Mouse (Mus musculus): ENCODE measurements at regions not wholly inside any gene's neighbourhood (a gene's known extent, or its start where the extent isn't known, plus 50 kb on each side); places are given as distances from the start of the nearest gene placed in this dataset.

DNA sequence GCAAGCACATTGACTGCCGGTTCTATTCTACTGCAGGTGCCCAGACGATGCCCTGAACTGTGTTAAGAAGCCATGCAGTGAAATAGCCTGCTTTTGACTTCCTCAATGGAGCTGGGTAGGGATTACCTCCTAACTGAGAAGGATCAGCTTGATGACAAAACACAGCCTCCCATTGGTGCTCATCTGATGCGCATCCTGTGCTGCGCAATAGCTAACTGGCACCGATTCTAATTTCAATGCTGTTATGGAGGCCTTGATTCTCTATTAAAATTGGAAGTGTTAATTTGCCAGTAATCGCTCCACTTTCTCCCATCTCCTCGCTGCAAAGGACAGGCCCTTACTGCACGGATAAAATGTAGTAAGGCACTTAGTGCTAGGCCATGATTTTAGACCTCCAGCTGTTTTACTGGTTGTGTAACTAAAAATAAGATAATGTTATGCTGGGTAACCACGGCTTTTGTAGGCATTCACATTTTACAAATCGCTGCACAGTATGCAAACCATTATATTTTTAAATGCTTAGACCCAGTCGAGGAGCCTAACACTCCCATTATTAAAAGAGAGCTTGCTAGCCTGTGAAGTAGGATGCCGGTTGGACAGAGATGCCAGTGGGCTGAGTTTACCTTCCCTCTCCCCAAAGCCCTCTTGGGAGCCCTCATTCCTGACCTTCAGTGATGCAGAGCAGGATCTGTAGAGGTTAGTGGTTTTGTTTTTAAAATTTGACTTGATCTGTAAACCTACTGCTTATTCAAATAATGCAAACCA, 163.0 kb downstream of the Tfap2a start:
- peak; percentile 7 for DNase-seq
- no peaks in the 10 kb centered on the region for H3K9me3 ChIP-seq (ENCODE audit: low read length)
- H3K9ac ChIP-seq: no peak overlapping the region
- H3K4me2 ChIP-seq (ENCODE audit: low read depth): no peak overlapping the region
- peak; percentile 36; the same call in 1 of the 2 replicates for ATAC-seq
- WGBS: 63% methylated on average over 12 of the region's 12 CpGs
- no peaks in the 10 kb centered on the region for H3K36me3 ChIP-seq (ENCODE audit: insufficient read depth)
- H3K27me3 ChIP-seq (ENCODE audit: insufficient read depth, low read length): no peaks in the 10 kb centered on the region
- H3K4me3 ChIP-seq (ENCODE audit: low read depth, low read length): no peak overlapping the region
- no peak overlapping the region for H3K27ac ChIP-seq (ENCODE audit: low read depth, low read length)
- H3K4me1 ChIP-seq (ENCODE audit: insufficient read depth): no peaks in the 10 kb centered on the region
- no peak for TF ChIP-seq CTCF (IDR thresholded peaks at IDR 0.05; ENCODE audit: low read depth)

DNA sequence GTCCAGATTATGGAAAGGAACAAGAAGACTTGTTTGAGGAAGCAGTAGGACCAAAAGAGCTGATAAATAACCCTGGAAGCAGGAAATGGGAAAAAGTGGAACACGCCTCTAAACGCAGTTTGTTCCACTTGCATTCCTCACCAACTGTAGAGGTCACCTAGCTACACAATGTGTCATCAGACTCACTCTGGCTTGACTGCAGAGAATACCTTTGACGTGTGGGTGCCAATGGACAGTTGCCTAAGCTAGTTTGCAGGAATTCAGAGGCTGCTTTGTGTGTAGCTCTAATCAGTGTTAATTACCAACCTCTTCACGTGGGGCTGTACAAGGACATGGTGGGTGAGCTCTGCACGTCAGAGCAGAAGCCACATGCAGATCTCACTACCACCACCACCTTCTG, 168.7 kb downstream of the Tfap2a start:
- Histone ChIP-seq H3K4me2 (ENCODE audit: low read depth) (no peak overlapping the region), H3K9ac (no peak overlapping the region), H3K36me3 (ENCODE audit: insufficient read depth) (no peaks in the 10 kb centered on the region), H3K27ac (ENCODE audit: low read depth, low read length) (no peak overlapping the region), H3K9me3 (ENCODE audit: low read length) (no peaks in the 10 kb centered on the region), H3K27me3 (ENCODE audit: insufficient read depth, low read length) (no peaks in the 10 kb centered on the region), H3K4me1 (ENCODE audit: insufficient read depth) (no peaks in the 10 kb centered on the region), H3K4me3 (ENCODE audit: low read depth, low read length) (no peak overlapping the region)
- DNase-seq (no peak), ATAC-seq (no peak)
- 50% methylated on average over 5 of the region's 5 CpGs for WGBS
- TF ChIP-seq CTCF (IDR thresholded peaks at IDR 0.05; ENCODE audit: low read depth): no peak

DNA sequence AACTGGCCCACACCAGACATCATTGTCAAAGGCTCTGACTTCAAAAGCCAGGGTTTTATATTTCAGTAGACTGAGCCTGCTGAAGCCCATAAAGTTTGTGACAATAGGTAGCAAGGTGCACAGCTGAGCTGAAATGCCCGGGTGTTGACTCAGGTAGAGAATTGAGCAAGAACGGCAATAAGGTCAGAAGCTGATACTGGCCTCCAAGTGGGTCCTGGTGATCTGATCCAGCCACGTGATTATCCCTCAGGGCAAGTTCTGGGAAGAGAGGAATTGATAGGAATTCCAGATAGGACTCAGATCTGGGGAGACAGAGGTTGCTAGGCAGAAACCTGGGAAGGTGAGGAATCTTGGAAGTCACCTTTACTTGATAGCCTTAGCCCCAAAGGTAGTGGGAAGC, 170.4 kb downstream of the Tfap2a start:
- no peaks in the 10 kb centered on the region for H3K9me3 ChIP-seq (ENCODE audit: low read length)
- WGBS: 83% methylated on average over 3 of the region's 3 CpGs

DNA sequence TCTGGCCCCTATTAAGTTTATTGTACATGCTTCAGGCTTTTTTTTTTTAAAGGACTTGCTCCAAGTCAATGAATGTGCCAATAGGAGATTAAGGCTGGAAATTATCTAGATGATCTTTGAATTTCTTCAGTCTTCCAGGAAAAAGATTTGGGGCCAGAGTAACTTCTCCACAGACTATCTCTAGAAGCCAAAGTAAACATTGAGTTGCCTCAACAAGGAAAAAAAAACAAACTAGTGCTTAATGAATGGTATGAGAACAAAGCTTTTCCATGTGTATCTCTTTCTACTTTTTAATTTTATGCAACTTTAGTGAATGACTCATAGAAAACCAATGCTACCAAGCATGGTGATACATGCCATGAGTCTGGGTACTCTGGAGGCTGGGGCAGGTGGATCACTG, 173.8 kb downstream of the Tfap2a start:
- Histone ChIP-seq H3K4me1 (ENCODE audit: insufficient read depth) (no peaks in the 10 kb centered on the region), H3K9ac (no peak overlapping the region), H3K4me3 (ENCODE audit: low read depth, low read length) (no peak overlapping the region), H3K36me3 (ENCODE audit: insufficient read depth) (no peaks in the 10 kb centered on the region), H3K9me3 (ENCODE audit: low read length) (no peaks in the 10 kb centered on the region), H3K27ac (ENCODE audit: low read depth, low read length) (no peak overlapping the region), H3K27me3 (ENCODE audit: insufficient read depth, low read length) (no peaks in the 10 kb centered on the region), H3K4me2 (ENCODE audit: low read depth) (no peak overlapping the region)
- DNase-seq: no peak
- ATAC-seq: no peak
- TF ChIP-seq CTCF (IDR thresholded peaks at IDR 0.05; ENCODE audit: low read depth): no peak

More for the DNA sequence above, 170.4 kb downstream of the Tfap2a start:
- Histone ChIP-seq H3K4me3 (ENCODE audit: low read depth, low read length) (no peak overlapping the region), H3K27ac (ENCODE audit: low read depth, low read length) (no peak overlapping the region), H3K4me2 (ENCODE audit: low read depth) (no peak overlapping the region), H3K9ac (no peak overlapping the region), H3K4me1 (ENCODE audit: insufficient read depth) (no peaks in the 10 kb centered on the region), H3K36me3 (ENCODE audit: insufficient read depth) (no peaks in the 10 kb centered on the region), H3K27me3 (ENCODE audit: insufficient read depth, low read length) (no peaks in the 10 kb centered on the region)
- no peak for TF ChIP-seq CTCF (IDR thresholded peaks at IDR 0.05; ENCODE audit: low read depth)
- no peak for ATAC-seq
- no peak for DNase-seq

DNA sequence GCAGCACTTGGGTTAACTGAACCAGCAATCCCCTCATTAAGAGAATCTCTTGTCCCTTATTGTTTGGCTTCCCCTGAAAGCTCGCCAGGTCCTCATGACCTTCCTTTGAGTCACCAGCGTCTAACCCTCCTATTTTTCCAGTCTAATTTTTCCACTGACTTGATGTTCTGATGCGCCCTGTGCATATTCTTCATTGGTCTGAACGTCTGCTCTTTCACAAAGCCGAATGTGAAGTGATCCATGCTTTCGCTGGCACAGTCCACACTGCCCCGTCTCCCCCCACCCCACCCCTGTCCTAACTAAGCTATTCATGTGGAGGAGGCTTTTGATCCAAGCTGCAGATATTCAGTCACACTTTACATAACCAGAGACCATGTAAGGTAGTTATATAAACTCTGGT, 183.8 kb downstream of the Tfap2a start:
- H3K27ac ChIP-seq (ENCODE audit: low read depth, low read length): no peak overlapping the region
- ATAC-seq (no peak), DNase-seq (no peak)
- no peak for TF ChIP-seq CTCF (IDR thresholded peaks at IDR 0.05; ENCODE audit: low read depth)
- no peaks in the 10 kb centered on the region for H3K27me3 ChIP-seq (ENCODE audit: insufficient read depth, low read length)
- H3K4me2 ChIP-seq (ENCODE audit: low read depth): no peak overlapping the region
- WGBS: 51% methylated on average over 7 of the region's 7 CpGs
- H3K36me3 ChIP-seq (ENCODE audit: insufficient read depth): no peaks in the 10 kb centered on the region
- H3K4me1 ChIP-seq (ENCODE audit: insufficient read depth): no peaks in the 10 kb centered on the region
- no peak overlapping the region for H3K4me3 ChIP-seq (ENCODE audit: low read depth, low read length)
- H3K9me3 ChIP-seq (ENCODE audit: low read length): no peaks in the 10 kb centered on the region
- H3K9ac ChIP-seq: no peak overlapping the region

DNA sequence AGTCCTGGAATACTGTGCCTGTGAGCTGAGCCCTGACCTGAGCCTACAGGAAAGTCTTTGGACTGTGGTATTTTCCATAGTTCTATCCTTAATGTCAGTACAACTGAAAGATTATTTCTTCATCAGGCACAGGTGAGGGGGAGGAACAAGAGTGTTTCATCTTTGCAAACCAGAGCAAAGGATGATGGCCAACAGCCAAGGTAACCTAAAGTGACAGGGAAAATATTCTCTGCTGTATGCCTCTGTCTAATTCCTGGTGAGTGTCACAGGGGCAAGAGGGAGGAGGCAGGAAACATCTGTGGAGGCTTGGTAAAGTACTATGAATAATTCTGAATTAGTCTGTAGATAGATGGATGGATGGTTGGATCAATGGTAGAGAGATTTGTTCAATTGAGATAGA, 164.3 kb upstream of the Ofcc1 start:
- Histone ChIP-seq H3K36me3 (ENCODE audit: insufficient read depth) (no peaks in the 10 kb centered on the region), H3K27me3 (ENCODE audit: insufficient read depth, low read length) (no peaks in the 10 kb centered on the region), H3K27ac (ENCODE audit: low read depth, low read length) (no peak overlapping the region), H3K9ac (no peak overlapping the region), H3K9me3 (ENCODE audit: low read length) (no peaks in the 10 kb centered on the region), H3K4me2 (ENCODE audit: low read depth) (no peak overlapping the region), H3K4me3 (ENCODE audit: low read depth, low read length) (no peak overlapping the region), H3K4me1 (ENCODE audit: insufficient read depth) (no peaks in the 10 kb centered on the region)
- ATAC-seq: no peak
- no peak for DNase-seq
- TF ChIP-seq CTCF (IDR thresholded peaks at IDR 0.05; ENCODE audit: low read depth): no peak

DNA sequence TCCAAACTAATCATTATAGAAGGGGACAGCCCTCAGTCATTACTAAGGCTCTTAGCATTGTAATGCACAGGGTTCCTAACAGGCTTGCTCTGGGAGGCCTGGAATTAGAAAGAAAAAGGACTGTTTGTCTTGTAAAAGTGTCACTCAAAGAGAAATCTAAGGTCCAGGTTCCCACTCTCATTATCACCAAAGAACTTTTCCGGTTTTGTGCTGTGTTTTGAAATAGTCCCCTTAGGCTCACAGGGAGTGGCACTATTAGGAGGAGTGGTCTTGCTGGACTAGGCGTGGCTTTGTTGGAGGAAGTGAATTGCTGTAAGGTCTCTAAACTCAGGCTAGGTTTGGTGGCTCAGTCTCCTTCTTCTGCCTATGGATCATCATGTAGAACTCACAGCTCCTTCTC, 161.9 kb upstream of the Ofcc1 start:
- Histone ChIP-seq H3K27ac (ENCODE audit: low read depth, low read length) (no peak overlapping the region), H3K4me3 (ENCODE audit: low read depth, low read length) (no peak overlapping the region), H3K9ac (no peak overlapping the region), H3K4me2 (ENCODE audit: low read depth) (no peak overlapping the region), H3K9me3 (ENCODE audit: low read length) (no peaks in the 10 kb centered on the region), H3K36me3 (ENCODE audit: insufficient read depth) (no peaks in the 10 kb centered on the region), H3K27me3 (ENCODE audit: insufficient read depth, low read length) (no peaks in the 10 kb centered on the region), H3K4me1 (ENCODE audit: insufficient read depth) (no peaks in the 10 kb centered on the region)
- 58% methylated on average over 2 of the region's 2 CpGs for WGBS
- ATAC-seq (no peak), DNase-seq (no peak)
- no peak for TF ChIP-seq CTCF (IDR thresholded peaks at IDR 0.05; ENCODE audit: low read depth)

Data from forebrain, postnatal 0 days (tissue).